Mouse (Mus musculus) cerebellum, adult 9-11 months (tissue): ENCODE measurements at regions not wholly inside any gene's neighbourhood (a gene's known extent, or its start where the extent isn't known, plus 50 kb on each side); places are given as distances from the start of the nearest gene placed in this dataset.
"Not testable (repeated sequence)": the region's sequence is repeated elsewhere in the genome, so short reads cannot be mapped to it uniquely, and the experiment has no call there.

ENCODE experiments used
- DNase-seq: peaks from one replicate; pipeline ENCODE4 v3.0.0; 2022

DNA sequence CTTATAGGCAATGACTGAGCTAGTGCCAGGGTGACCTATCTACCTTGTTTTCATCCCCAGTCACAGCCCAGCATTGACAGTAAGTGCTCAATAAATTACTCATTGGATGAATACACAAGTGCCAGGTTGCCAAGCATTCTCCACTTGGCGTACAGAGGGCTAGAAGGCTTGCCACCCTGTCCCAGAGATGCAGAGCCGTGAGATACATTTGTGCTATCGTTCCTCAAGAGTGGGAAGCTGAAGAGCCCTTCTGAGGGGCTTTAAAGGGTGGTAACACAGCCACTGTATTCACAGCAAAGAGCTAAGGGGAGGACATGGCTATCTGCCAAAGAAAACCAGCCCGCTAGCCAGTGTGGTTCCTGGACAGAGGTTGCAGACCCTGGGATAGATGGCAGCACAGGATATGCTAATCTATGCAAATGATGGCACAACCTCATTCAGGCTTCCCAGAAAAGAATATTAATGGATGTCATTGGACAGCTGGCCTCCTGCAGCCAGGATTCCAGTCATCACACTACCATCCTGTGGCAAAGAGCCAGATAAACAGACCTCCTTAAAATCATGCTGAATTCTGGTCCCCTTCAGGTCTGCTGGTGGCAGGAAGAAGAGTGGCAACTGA lies 214.4 kb downstream of the Trim29 start:
- DNase-seq: no peak

DNA sequence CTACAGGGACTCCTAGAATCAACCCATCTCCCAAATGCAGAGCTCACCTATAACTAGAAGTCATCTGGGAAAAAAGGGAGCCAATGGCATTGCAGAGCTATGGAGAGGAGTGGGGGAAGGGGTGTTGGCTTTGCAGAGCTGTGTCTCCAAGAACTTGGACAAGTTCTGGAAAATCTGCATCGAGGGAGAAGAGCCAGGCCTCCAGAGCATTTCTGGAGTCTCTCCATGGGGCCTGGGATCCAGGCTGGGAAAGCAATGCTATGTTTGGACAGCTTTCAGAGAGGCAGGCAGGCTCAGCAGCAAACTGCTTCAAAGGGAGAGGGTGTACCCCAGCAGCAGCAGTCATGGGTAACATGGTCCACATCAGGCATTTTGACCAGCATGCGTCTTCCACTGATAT lies 211.6 kb upstream of the Nectin1 start:
- DNase-seq: no peak

DNA sequence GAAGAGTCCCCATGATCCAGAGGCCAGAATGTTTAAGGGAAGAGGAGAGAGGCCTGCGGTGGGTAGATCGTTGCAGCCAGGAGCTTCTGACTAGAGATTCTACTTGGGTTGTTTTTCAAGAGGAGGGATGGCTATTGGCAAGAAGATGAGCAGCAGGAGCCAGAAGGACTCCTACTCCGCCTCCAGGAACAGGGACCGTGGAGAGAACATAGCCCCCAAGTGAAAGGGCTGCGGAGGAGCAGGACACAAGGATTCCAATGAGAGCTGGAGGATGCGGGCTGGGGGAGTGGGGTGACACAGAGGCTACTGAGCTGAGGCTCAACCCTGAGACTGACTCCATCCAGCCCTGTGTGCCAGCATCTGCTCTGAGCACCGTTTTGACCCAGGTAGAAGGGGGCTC lies 207.8 kb upstream of the Nectin1 start:
- DNase-seq: no peak

DNA sequence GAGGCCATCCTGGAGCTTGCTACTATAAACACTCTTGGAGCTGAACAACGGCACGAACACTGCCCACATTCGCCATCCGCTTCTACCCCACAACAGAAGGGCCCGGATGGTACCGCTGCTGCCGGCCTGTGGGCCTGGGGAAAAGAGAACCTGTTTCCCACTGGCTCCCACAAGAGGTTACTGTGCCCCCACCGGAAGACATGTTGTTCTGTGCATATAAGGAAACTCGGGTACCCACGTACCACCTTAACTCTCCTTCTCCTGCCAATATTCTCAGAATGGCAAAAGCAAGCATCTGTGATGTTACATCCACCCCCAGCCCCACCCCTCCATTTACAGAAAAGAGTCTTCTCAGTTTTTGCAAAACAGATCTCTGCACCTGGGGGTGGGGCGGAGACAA lies 206.7 kb upstream of the Nectin1 start:
- no peak for DNase-seq

DNA sequence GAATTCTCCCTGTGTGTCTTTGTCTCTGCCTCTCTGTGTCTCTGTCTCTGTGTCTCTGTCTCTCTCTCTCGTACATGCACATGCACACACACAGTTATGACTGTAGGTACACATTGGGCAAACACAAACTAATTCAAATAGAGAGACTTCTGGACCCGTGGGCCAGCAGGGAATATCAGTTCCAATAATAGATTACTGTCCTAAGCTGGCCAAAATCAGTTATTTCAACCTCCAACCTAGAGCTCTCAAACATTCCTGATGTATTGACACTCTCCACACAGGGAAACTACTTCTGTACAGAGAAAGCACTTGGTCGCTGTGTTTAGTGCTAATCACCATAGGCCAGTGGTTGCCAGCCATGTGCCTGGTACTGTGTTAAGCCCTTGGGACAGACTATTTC lies 203.7 kb upstream of the Nectin1 start:
- DNase-seq: no peak

DNA sequence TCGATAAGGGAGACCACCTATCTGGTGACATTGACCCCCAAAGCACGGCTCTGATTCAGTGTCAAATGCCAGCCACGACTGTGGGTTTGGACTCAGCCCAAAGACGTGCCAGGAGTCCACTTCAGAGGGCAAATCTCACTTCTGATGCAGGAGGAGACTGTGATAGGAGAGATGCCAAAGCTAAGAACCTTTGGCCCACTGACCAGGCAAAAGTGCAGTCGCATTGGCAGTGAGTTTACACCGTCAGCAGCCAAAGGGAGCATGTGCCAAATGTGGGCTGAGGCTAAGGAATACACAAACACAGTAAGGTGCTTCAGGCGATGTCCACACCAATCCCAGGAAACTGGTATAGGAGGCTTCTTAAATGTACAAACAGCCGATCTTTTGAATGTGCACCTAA lies 202.6 kb upstream of the Nectin1 start:
- no peak for DNase-seq

DNA sequence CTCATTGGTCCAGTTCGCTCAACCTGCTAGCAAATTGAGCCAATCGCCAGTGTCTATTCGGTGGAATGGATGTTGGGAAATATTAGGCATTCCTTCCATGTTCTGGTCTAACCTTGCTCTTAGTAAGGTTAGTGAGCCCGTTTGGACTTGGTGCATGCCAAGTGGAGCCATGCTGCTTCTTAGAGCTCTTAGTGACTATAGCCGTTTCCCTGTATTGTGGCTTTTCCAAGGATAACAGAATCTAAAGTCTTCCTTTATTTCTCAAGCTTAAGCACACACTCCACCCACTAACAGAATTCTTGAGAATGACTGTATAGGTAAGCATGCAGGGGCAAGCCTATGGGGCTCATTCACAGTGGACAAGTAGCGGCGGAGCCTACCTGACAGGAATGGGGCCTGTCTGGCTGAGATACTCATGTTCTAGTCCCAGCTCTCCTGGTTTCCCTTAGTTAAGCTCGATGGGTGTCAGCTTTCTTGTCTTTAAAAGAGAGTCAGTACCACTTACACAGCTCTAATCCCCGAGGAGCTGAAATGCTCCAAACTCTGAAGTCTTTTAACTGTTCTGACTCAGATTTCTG lies 201.6 kb upstream of the Nectin1 start:
- DNase-seq: no peak

DNA sequence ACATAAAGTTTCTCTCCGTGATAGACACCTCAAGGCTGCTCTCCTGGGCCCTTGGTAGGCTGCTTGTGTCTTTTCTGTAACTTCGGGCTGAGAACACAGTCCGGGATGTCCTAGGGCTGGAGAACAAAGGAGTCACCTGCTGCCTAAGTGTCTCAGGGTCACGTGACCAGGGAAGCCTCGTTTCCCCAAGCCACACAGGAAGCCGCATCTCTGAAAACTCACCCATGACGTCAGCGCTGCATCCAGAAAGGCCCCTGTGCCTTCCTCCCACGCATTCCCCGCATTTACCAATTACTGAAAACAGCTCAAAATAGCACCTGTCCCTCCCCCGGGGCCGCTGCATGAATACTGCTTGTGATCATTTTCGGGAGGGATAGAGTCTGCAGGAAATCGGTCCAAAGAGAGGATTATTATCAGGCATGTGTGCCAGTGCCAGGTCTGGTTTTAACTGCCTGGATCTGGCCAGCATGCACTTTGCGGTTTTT lies 198.7 kb upstream of the Nectin1 start:
- peak; percentile 37 for DNase-seq

DNA sequence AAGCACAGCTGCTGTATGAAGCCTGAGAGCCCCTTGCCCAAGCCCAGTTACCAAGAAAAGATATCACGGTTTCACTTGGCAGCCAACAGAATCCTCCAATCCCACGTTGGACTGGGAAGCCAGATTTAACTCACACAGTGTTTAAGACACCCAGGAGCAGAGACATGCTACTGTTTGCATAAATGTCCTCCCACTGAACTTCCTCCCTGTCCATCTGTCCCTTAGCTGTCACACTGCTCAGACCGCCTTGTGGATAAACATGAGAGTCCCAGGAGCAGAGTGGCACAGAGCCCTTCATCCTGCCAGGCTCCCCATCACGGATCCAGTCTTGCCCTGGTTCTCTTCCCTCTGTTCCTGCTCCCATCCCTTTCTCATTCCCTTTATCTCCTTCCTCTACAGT lies 194.9 kb upstream of the Nectin1 start:
- DNase-seq: no peak

DNA sequence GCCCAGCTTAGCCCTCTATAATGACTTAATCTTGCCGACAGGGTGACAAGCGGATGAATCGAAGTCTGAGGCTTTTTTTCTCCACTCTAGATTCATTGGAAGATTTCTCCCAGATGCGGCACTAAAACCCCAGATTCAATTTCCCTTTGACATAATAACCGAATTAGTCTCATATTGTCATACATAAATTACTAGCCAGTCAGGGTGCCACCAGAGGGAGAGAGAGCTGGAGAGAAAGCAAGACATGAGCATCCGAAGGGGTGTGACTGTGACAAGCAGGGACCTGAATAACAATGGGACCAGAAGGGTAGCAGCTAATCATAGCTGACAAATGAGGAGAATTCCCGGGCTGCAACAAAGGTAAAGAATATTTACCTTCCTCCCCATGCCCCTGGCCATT lies 194.5 kb upstream of the Nectin1 start:
- no peak for DNase-seq

DNA sequence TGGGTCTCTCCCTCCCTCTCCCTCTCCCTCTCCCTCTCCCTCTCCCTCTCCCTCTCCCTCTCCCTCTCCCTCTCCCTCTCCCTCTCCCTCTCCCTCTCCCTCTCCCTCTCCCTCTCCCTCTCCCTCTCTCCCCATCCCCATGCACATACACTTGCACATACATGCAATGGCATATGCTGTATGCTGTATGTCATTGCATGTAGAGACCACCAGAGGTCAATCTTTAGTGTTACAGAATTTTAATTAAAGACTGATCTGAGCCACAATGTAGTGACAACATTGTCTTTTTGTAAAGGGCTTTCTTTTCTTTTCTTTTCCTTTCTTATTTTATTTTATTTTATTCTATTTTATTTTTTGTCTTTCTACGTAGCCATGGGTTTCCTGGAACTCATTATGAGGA lies 191.0 kb upstream of the Nectin1 start:
- not testable (repeated sequence) for DNase-seq

DNA sequence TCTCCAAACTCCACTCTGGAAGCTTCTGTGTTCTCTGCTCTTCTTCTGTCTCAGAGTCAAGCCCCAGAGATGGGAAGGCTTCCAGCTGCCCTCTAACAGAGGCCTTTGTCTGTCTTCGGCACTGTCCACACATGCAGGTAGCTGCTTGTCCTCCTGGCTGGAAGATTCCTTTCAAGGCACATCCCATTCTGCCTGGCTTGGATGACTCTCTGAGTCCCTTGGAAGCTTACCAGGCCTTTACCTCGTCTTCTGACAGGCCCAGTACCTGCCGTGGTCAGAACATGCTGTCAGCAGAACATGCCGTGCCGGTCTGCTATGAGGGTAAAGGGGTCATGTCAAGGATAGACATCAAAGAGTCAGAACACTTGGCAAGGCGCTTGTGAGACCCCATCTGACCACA lies 181.8 kb upstream of the Nectin1 start:
- no peak for DNase-seq

DNA sequence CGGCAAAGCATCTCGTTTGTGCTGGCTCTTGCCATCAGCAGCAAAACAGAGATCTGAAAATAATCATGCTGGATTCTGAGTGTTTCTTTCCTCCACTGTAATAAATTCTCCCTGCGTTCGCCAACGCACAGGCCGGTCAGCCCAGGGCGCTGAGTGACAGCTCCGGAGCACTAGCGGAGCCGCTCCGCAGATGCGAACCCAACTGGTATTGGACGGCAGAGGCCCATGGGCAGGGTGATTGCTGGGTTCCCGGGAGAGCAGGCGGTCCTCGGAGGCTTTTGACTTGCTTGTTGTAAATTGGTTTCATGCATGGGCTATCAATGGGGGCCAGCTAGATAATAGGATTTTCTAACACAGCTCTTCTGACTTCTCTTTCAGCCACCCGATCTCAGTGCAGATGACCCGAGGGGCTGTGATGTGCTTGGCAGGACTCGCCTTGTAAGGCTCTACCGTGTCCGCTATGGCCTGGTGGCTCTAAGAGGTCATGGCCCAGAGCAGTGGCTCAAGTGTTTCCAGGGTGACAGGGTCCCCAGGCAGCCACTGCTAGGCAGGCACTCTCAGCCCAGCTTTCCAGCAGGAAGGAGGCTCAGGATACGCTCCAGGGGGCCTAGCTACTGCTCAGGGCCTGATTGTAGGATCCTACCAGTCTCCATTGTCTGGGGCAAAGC lies 179.4 kb upstream of the Nectin1 start:
- DNase-seq: no peak

DNA sequence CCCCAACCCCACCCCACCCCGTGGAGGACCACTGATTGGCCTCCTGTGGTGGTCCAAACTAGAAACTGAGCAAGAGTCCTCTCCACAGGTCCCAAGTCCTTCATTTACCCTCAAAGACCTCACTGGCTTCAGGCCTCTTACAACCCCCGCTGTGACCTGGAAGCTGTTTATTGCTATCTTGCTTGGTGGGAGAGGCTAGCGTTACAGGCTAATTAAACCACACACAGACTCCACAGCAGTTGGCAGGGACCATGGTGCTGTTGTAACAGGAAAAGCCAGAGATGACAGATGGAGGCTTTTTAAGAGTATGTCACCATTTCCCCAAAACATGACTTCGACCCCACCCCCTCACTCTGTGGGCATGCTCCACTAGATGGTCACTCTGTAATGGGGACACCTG lies 174.9 kb upstream of the Nectin1 start:
- DNase-seq: no peak

DNA sequence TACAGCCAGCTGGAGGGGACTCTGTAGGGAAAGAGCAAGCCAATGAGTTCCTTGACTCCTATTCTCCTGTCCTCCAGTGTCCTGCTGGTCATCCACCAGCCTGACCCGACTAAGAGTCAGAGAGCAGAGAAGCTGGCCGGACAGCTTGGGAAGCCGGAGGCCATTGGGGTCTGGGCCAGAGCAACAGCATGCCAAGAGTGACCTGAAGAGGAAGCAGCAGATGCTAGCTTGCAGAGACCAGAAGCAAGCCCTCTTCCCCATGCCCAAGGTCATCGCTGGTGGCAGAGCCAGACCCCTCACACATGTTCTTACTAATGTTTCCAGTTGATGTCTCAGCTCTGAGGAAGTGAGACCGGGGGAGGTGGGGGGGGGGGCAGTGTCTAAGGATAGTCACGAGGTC lies 172.7 kb upstream of the Nectin1 start:
- peak; percentile 61 for DNase-seq

DNA sequence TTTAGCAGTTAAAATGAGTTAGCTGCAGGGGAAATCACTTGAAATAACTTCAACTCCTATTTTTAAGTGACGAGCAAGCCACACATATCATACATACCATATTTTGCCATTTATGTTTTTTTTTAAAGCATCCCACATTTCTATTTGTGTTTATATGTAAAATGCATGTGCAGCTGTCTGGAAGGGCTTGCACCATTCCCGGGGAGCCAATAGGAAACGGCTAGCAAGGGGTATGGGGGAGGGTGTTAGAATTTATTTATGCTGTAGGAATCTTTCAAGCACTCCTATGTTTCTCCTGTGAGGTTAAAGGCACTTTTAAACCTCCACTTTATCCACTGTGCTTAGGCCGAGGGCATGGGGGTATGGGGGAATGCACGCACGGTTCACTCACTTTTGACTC lies 168.1 kb upstream of the Nectin1 start:
- no peak for DNase-seq

DNA sequence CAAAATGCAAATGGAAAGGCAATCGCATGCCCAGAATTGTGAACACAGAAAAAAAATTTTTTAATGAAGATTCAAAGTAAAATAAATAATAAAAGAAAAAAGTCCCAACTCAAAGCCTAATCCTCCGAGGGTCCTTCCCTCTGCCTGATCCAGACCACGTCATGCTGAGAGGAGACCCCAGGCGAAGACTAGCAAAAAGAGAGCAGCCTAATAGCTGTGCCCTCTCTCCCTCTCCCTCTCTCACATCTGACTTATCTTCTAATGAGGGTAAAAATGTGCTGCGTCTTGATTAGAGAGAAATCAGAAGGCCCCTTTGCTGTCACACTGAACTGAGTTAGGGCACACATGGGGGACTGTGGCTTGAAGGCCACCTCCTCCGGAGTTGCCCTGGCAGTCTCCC lies 163.1 kb upstream of the Nectin1 start:
- DNase-seq: no peak

DNA sequence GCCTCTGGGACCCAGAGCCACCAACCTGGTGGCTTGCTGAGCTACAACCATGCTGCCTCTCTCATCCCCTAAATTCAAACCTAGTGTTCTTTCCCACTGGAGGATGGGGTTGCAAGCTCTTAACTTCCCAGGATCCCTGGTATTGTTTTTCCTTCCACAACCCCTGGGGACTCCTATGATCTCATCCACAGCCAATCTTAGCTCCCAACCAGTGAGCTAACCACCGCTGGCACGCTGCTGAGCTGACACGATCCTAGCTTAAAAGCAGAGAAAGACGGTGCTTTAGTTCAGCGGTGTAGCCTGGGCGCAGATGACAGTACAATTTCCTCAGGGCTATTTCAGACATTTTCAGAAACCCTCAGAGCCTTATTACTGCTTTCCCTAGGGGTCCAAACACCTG lies 158.2 kb upstream of the Nectin1 start:
- DNase-seq: no peak

DNA sequence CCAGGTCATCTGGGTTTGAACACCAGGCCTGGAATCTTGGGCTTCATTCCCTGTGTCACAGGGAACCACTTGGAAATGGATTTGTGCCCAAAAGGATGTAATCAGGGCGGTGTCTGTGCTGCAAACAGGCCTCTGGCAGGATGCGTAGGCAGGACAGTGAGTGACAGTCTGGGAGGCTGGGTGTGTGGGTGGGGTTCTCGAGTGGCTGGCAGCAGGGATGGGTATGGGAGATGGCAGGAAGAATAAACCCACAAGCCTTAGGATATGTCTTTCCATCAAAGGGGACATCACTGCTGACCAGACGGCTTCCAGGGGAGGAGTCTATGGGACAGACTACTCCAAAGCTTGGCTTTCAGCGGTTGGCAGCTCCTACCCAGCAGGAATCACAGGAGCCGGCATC lies 150.5 kb upstream of the Nectin1 start:
- DNase-seq: no peak

DNA sequence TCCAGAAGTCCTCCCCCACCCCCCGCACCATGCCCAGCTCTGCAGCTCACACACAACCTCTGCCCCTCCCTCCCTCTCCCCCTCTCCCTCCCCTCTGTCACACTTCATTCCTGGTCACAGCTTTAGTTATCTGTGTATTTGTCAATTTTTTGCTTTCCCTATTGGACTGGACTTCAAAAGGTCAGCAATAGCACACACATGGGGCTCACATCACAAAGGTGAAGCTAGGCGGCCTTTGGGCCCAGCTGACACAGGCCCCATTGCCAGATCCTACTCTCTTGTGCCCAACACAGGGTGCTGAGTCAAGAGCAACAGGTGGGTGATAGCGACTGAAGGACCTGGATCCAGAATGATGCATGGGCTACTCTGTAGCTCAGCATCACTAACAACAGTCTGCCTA lies 149.0 kb upstream of the Nectin1 start:
- DNase-seq: no peak

DNA sequence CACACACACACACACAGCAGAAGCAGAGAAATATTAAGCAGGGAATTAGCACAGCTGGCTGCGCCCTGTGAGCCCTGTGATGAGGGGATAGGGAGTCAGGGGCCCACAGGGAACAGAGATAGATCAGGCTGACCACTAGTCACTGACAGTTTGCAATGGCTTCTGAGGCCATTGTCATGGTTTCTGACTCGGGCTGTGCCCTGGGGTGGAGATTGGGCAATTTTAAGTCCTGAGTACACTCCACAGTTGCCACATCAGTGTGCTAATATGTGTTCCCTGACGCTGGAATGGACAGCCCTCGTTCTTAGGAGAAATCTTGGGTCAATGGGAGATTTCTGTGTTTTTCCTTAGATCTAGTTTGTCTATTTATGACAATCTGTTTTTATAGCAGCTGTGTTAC lies 148.3 kb upstream of the Nectin1 start:
- no peak for DNase-seq

DNA sequence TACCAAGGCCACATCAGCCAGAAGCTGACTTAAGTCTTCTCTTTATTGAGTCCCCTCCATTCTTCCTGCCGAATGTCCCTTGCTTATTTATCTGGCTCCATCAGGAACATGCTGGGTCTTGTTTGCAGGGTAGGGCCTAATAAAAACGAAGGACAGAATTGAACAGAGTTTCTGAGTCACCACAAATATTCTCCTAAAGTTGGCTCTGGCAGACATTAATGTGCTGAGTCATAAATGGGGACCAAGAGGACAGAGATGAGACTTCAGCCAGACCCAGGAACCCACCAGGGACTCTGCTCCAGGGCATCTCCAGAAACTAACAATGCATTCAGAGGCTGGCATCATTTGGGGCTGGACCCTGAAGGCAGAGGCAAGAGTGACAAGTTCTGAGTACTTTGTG lies 143.4 kb upstream of the Nectin1 start:
- DNase-seq: no peak

DNA sequence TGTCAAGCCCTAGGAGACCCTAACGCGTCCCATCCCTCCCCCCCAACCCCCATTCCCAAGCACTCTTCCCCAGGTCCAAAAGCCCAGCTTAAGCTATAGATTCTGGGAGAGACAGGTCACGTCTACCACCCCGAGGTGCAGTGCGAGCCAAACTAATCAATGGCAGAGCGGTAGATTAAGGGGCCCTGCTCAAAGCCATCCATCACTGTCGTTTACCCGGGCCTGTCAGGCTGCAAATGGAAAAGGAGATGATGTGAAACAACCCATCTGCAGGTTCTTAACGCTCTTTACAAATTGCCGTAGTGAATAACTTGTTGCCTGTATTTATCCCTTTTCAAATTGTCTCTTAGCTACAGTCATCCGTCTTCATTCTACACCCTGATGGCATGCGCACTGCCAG lies 126.2 kb upstream of the Nectin1 start:
- no peak for DNase-seq

DNA sequence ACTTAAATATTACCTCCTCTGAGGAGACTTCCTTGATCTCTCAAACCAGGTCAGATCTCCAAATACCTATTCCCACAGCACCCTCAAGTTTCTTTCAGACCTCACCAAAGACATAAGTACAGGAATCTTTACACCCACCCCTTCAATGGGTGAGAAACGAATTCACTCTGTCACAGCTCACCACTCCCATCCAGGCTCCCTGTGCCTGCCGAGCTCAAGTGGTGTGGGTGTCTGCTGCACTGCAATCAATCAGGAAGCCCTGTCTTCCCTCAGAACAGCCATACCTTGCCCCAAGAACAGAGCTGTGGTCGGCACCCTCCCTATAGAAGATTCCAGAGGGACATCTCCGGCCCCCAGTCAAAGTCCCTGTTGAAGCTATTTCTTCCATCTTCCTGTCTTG lies 116.2 kb upstream of the Nectin1 start:
- no peak for DNase-seq

DNA sequence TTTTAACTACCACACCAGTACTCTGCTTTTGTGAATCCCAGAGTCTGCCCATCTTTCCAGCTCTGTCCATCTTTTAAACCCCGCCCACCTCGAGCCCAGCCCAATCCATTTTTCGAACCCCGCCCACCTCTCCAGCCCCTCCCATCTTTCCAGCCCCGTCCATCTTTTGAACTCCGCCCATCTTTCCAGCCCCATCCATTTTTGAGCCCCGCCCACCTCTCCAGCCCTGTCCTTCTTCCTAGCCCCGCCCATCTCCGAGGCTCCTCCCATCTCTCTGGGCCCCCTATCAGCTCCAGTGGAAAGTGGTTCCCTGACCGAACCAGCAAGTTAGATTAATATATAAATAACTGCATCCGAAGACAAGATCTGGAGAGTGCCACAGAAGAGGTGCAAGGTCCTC lies 115.0 kb upstream of the Nectin1 start:
- DNase-seq: no peak
